Mouse (Mus musculus): ENCODE measurements at regions not wholly inside any gene's neighbourhood (a gene's known extent, or its start where the extent isn't known, plus 50 kb on each side); places are given as distances from the start of the nearest gene placed in this dataset.

- no peak for TF ChIP-seq CTCF (IDR thresholded peaks at IDR 0.05 in 2 of 3, conservative IDR thresholded peaks at IDR 0.05 in 1 of 3; ENCODE audit: control insufficient read depth in 1 of 3, insufficient read depth in 1 of 3, low read depth in 2 of 3, low read length in 3 of 3, poor library complexity in 1 of 3, severe bottlenecking in 1 of 3)
- TF ChIP-seq USF1 (IDR thresholded peaks at IDR 0.05; ENCODE audit: low read depth, low read length) = no peak
- TF ChIP-seq TCF12 (IDR thresholded peaks at IDR 0.05; ENCODE audit: low read depth, low read length) = no peak
Measured at GRCm38 (mm10) chr14:64570951-64571350, 466.9 kb downstream of the Prss52 start.
